Mouse (Mus musculus): ENCODE measurements at regions not wholly inside any gene's neighbourhood (a gene's known extent, or its start where the extent isn't known, plus 50 kb on each side); places are given as distances from the start of the nearest gene placed in this dataset.

DNA sequence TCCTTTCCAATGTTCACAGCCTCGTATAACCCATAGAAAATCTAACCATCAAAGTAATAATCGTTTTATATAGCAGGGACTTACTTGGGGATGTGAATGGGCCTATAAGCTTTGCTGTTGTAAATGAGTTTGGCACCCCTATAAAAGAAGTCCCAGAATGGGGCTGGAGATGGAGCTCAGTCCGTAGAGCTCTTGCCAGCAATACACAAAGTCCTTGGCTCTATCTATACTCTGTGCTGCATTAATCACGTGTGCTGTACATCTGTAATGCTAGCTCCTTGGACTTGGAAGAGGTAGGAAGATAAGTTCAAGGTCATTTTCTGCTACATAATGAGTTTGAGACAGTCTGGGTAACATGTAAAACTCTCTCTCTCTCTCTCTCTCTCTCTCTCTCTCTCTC, 236.8 kb upstream of the Il12b start:
- no peak for TF ChIP-seq CTCF (conservative IDR thresholded peaks at IDR 0.05; ENCODE audit: insufficient read depth, insufficient read length, low read depth, low read length)
- TF ChIP-seq POLR2A (IDR thresholded peaks at IDR 0.05; ENCODE audit: low read depth, low read length), result no peak
